Mouse (Mus musculus): ENCODE results near the gene Ppig. TPM values are rescaled to one million over a fixed set of nuclear protein-coding genes. Genes with fewer than 3 reads are reported as not detected.
"Not testable (repeated sequence)": the region's sequence is repeated elsewhere in the genome, so short reads cannot be mapped to it uniquely, and the experiment has no call there.

Gene Ppig
- total RNA-seq (2012; rRNA removed): 24.7 and 32.2 TPM in 2 replicates

DNA sequence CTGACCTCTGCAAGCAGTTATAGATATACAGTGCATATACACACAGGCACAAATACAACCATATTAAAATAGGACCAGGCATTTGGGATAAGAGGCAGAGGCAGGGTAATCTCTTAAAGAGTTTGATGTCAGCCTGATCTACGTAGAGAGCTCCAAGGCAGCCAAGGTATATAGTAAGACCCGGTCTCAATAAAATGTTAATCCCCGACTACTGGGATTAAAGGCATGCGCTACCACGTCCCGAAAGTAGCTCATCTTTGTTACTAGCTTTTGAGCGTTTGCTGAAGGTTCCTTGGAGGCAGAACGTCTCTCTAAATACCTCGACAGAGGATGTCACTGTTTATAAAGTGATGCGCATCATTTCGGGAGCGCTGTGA, at the start of gene Ppig:
Gene Ppig (plus strand): TSS at position 273 of the 377 bp plus-strand sequence.
- in situ Hi-C loops (cut with MboI; ENCODE audit: low sequenced_read_pairs in 2 of 2, unreplicated experiment in 2 of 2): no loop called here
- no peaks in the 10 kb centered on the region for H3K36me3 ChIP-seq (ENCODE audit: control insufficient read depth, insufficient read depth, low read length, poor library complexity, severe bottlenecking)
- DNase-seq (ENCODE audit: low read depth, low spot score): no peak
- no peaks in the 10 kb centered on the region for H3K9me3 ChIP-seq (ENCODE audit: control insufficient read depth, insufficient read depth, low read depth, low read length)
- H3K27ac ChIP-seq (ENCODE audit: insufficient read depth, low read depth, low read length, poor library complexity, severe bottlenecking): peak within 1 kb of the TSS; percentile 77
- H3K9ac ChIP-seq (ENCODE audit: insufficient read depth, low read depth, low read length, poor library complexity, severe bottlenecking): peak within 1 kb of the TSS; percentile 93
- TF ChIP-seq ZC3H11A (IDR thresholded peaks at IDR 0.05; ENCODE audit: borderline replicate concordance, low read depth, low read length): no peak
- TF ChIP-seq MAFK (IDR thresholded peaks at IDR 0.05; ENCODE audit: insufficient read depth, low read depth, low read length): no peak
- TF ChIP-seq HCFC1 (IDR thresholded peaks at IDR 0.05; ENCODE audit: borderline replicate concordance, insufficient read depth, low read length): no peak
- peak within 1 kb of the TSS; percentile 87 to 94 for H3K4me3 ChIP-seq (ENCODE audit: insufficient read depth in 1 of 2, low read depth in 1 of 2, low read length in 2 of 2, poor library complexity in 1 of 2, severe bottlenecking in 1 of 2)
- peaks cover 0 to 4% of the 10 kb centered on the region in 2 experiments; a peak in 2 of 4 replicates for H3K4me1 ChIP-seq (ENCODE audit: control insufficient read depth in 2 of 2, insufficient read depth in 2 of 2, low read length in 2 of 2, poor library complexity in 1 of 2)

DNA sequence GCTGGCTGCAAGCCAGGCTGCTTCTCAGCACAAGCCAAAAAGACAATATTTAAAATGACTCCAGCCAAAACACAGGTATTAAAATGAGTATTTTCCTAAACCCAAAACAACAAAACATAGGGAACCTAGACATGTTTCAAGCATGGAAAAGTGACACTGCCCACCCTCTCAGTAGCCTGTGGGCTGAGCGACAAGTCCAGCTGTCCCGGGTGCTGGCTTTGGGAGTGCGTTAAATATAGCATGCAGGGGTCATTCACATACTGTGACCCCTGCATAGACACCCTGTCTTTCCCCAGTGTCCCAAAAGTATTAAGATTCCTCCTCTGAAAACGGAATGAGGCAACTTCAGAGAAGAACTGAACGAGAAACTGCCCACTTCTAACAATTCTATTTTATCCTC, 48.6 kb upstream of the Ppig start:
- TF ChIP-seq MAFK (IDR thresholded peaks at IDR 0.05; ENCODE audit: insufficient read depth, low read depth, low read length) (no peak), ZNF384 (IDR thresholded peaks at IDR 0.05; ENCODE audit: low read depth, low read length) (no peak), CHD2 (IDR thresholded peaks at IDR 0.05; ENCODE audit: low read depth, low read length) (no peak), HCFC1 (IDR thresholded peaks at IDR 0.05; ENCODE audit: borderline replicate concordance, insufficient read depth, low read length) (no peak), ZC3H11A (IDR thresholded peaks at IDR 0.05; ENCODE audit: borderline replicate concordance, low read depth, low read length) (no peak)
- Histone ChIP-seq H3K9ac (ENCODE audit: insufficient read depth, low read depth, low read length, poor library complexity, severe bottlenecking) (no peak overlapping the region), H3K36me3 (ENCODE audit: control insufficient read depth, insufficient read depth, low read length, poor library complexity, severe bottlenecking) (no peaks in the 10 kb centered on the region), H3K27ac (ENCODE audit: insufficient read depth, low read depth, low read length, poor library complexity, severe bottlenecking) (no peak overlapping the region), H3K9me3 (ENCODE audit: control insufficient read depth, insufficient read depth, low read depth, low read length) (no peaks in the 10 kb centered on the region), H3K4me3 (ENCODE audit: insufficient read depth in 1 of 2, low read depth in 1 of 2, low read length in 2 of 2, poor library complexity in 1 of 2, severe bottlenecking in 1 of 2) (no peak overlapping the region), H3K4me1 (ENCODE audit: control insufficient read depth in 2 of 2, insufficient read depth in 2 of 2, low read length in 2 of 2, poor library complexity in 1 of 2) (no peaks in the 10 kb centered on the region)
- no peak for DNase-seq (ENCODE audit: low read depth, low spot score)
- in situ Hi-C loops (cut with MboI; ENCODE audit: low sequenced_read_pairs in 2 of 2, unreplicated experiment in 2 of 2): no loop called here

DNA sequence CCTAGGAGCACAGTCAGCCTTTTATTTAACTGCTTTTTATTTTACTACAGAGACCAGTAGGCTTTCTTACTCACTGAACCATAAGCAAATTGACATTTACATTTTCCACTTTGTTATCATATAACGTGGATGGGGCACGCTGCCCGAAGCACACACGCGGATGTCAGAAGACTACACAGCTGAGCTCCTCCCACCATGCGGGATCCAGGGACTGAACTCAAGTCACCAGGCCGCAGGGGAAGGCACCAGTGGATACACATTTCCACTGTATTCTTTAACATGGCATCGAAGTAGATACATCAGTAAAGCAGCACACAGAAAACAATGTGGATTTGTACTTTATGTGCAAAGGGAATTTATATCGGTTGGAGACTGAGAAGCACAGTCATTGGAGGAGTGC, 47.1 kb upstream of the Ppig start:
- no peaks in the 10 kb centered on the region for H3K36me3 ChIP-seq (ENCODE audit: control insufficient read depth, insufficient read depth, low read length, poor library complexity, severe bottlenecking)
- in situ Hi-C loops (cut with MboI; ENCODE audit: low sequenced_read_pairs in 2 of 2, unreplicated experiment in 2 of 2): no loop called here
- H3K27ac ChIP-seq (ENCODE audit: insufficient read depth, low read depth, low read length, poor library complexity, severe bottlenecking): no peak overlapping the region
- H3K4me3 ChIP-seq (ENCODE audit: insufficient read depth in 1 of 2, low read depth in 1 of 2, low read length in 2 of 2, poor library complexity in 1 of 2, severe bottlenecking in 1 of 2): no peak overlapping the region
- no peak for DNase-seq (ENCODE audit: low read depth, low spot score)
- no peaks in the 10 kb centered on the region for H3K9me3 ChIP-seq (ENCODE audit: control insufficient read depth, insufficient read depth, low read depth, low read length)
- no peaks in the 10 kb centered on the region for H3K4me1 ChIP-seq (ENCODE audit: control insufficient read depth in 2 of 2, insufficient read depth in 2 of 2, low read length in 2 of 2, poor library complexity in 1 of 2)
- no peak overlapping the region for H3K9ac ChIP-seq (ENCODE audit: insufficient read depth, low read depth, low read length, poor library complexity, severe bottlenecking)
- TF ChIP-seq HCFC1 (IDR thresholded peaks at IDR 0.05; ENCODE audit: borderline replicate concordance, insufficient read depth, low read length): no peak
- no peak for TF ChIP-seq MAFK (IDR thresholded peaks at IDR 0.05; ENCODE audit: insufficient read depth, low read depth, low read length)
- TF ChIP-seq ZC3H11A (IDR thresholded peaks at IDR 0.05; ENCODE audit: borderline replicate concordance, low read depth, low read length): no peak
- TF ChIP-seq ZNF384 (IDR thresholded peaks at IDR 0.05; ENCODE audit: low read depth, low read length): no peak
- no peak for TF ChIP-seq CHD2 (IDR thresholded peaks at IDR 0.05; ENCODE audit: low read depth, low read length)

DNA sequence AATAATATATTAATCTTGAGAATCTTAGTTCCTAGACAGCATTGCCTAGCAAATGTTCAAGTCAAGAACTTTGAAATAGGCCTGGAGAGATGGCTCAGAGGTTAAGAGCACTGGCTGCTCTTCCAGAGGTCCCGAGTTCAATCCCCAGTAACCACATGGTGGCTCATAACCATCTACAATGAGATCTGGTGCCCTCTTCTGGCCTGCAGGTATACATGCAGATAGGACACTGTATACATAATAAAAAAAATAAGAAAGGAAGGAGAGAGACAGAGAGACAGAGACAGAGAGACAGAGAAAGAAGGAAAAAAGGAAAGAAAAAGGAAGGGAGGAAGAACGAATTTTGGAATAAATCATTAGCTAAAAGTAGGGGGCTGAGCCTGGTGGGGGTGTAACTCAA, 45.6 kb upstream of the Ppig start:
- Histone ChIP-seq H3K36me3 (ENCODE audit: control insufficient read depth, insufficient read depth, low read length, poor library complexity, severe bottlenecking) (no peaks in the 10 kb centered on the region), H3K4me1 (ENCODE audit: control insufficient read depth in 2 of 2, insufficient read depth in 2 of 2, low read length in 2 of 2, poor library complexity in 1 of 2) (no peaks in the 10 kb centered on the region), H3K9me3 (ENCODE audit: control insufficient read depth, insufficient read depth, low read depth, low read length) (no peaks in the 10 kb centered on the region), H3K27ac (ENCODE audit: insufficient read depth, low read depth, low read length, poor library complexity, severe bottlenecking) (no peak overlapping the region), H3K4me3 (ENCODE audit: insufficient read depth in 1 of 2, low read depth in 1 of 2, low read length in 2 of 2, poor library complexity in 1 of 2, severe bottlenecking in 1 of 2) (no peak overlapping the region), H3K9ac (ENCODE audit: insufficient read depth, low read depth, low read length, poor library complexity, severe bottlenecking) (no peak overlapping the region)
- TF ChIP-seq ZC3H11A (IDR thresholded peaks at IDR 0.05; ENCODE audit: borderline replicate concordance, low read depth, low read length) (no peak), CHD2 (IDR thresholded peaks at IDR 0.05; ENCODE audit: low read depth, low read length) (no peak), MAFK (IDR thresholded peaks at IDR 0.05; ENCODE audit: insufficient read depth, low read depth, low read length) (no peak), HCFC1 (IDR thresholded peaks at IDR 0.05; ENCODE audit: borderline replicate concordance, insufficient read depth, low read length) (no peak), ZNF384 (IDR thresholded peaks at IDR 0.05; ENCODE audit: low read depth, low read length) (peak; percentile 80)
- in situ Hi-C loops (cut with MboI; ENCODE audit: low sequenced_read_pairs in 2 of 2, unreplicated experiment in 2 of 2): no loop called here
- DNase-seq (ENCODE audit: low read depth, low spot score): no peak

DNA sequence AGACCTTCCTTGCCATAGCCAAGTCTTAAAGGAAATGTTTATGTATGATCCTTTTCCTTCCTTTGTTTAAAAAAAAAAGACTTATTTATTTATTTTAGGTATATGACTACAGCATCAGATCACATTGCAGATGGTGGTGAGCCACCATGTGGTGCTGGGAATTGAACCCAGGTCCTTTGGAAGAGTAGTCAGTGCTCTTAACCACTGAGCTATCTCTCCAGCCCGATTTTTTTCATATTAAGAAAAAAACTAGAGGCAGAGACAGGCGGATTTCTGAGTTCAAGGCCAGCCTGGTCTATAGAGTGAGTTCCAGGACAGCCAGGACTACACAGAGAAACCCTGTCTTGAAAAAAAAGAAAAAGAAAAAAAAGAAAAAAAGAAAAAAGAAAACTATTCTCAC, 45.1 kb upstream of the Ppig start:
- H3K9me3 ChIP-seq (ENCODE audit: control insufficient read depth, insufficient read depth, low read depth, low read length); DNase-seq (ENCODE audit: low read depth, low spot score); H3K4me3 ChIP-seq (ENCODE audit: insufficient read depth in 1 of 2, low read depth in 1 of 2, low read length in 2 of 2, poor library complexity in 1 of 2, severe bottlenecking in 1 of 2); H3K9ac ChIP-seq (ENCODE audit: insufficient read depth, low read depth, low read length, poor library complexity, severe bottlenecking); in situ Hi-C loops (cut with MboI; ENCODE audit: low sequenced_read_pairs in 2 of 2, unreplicated experiment in 2 of 2); H3K4me1 ChIP-seq (ENCODE audit: control insufficient read depth in 2 of 2, insufficient read depth in 2 of 2, low read length in 2 of 2, poor library complexity in 1 of 2); H3K36me3 ChIP-seq (ENCODE audit: control insufficient read depth, insufficient read depth, low read length, poor library complexity, severe bottlenecking); H3K27ac ChIP-seq (ENCODE audit: insufficient read depth, low read depth, low read length, poor library complexity, severe bottlenecking): not testable (repeated sequence)
